Mouse (Mus musculus) embryonic fibroblast, embryonic 13.5 days (primary cell): ENCODE measurements at regions not wholly inside any gene's neighbourhood (a gene's known extent, or its start where the extent isn't known, plus 50 kb on each side); places are given as distances from the start of the nearest gene placed in this dataset.

Experiments used
- CTCF ChIP-seq: IDR thresholded peaks from 2 replicates; pipeline ENCODE4 v1.5.1; 2011; ENCODE audit warnings: mild to moderate bottlenecking, control low read depth, low read length, moderate library complexity, borderline replicate concordance; ENCODE audit not compliant: insufficient read depth
- POLR2A ChIP-seq: IDR thresholded peaks from 2 replicates; pipeline ENCODE4 v1.6.1; 2011; ENCODE audit warnings: low read depth, mild to moderate bottlenecking, control low read depth, low read length, moderate library complexity

- TF ChIP-seq CTCF = no peak
- no peak for TF ChIP-seq POLR2A
Measured at GRCm38 (mm10) chr4:53239856-53240255, 80.2 kb upstream of the Abca1 start.
